Mouse (Mus musculus): ENCODE measurements at regions not wholly inside any gene's neighbourhood (a gene's known extent, or its start where the extent isn't known, plus 50 kb on each side); places are given as distances from the start of the nearest gene placed in this dataset.

- DNase-seq: no peak
Observed at GRCm38 (mm10) chr5:96936239-96936638, 61.2 kb upstream of the Bmp2k start.

GRCm38 (mm10) chr5:96938718-96939117 is 58.8 kb upstream of the Bmp2k start:
- DNase-seq: no peak

- DNase-seq: no peak
Observed at GRCm38 (mm10) chr5:96939273-96939672, 58.2 kb upstream of the Bmp2k start.

GRCm38 (mm10) chr5:96940170-96941086 is 57.1 kb upstream of the Bmp2k start:
- DNase-seq: no peak

- no peak for DNase-seq
Observed at GRCm38 (mm10) chr5:96941087-96941468, 56.4 kb upstream of the Bmp2k start.

GRCm38 (mm10) chr5:96941518-96941917 is 56.0 kb upstream of the Bmp2k start:
- DNase-seq: no peak

All from thymus, postnatal 25 days (tissue).